Mouse (Mus musculus) T-helper 17 cell (primary cell): ENCODE data around the gene Krtap4-7.
"Not testable (repeated sequence)": the region's sequence is repeated elsewhere in the genome, so short reads cannot be mapped to it uniquely, and the experiment has no call there.

Experiments
- in situ Hi-C, 2 experiments: fragments of 300-600 bp; cut with MboI, MseI; formaldehyde crosslinking; loops; 1 replicate in 1 of 2; 2 replicates in 1 of 2; pipeline ENCODE4 v1.15.1; 2025; ENCODE audit warnings: high pct_unique_total_duplicates in 2 of 2

Gene Krtap4-7

GRCm38 (mm10) chr11:99597742-99598141 is 46.1 kb downstream of the Krtap4-7 start, which contains the start of gene Krtap9-3:
TSS of gene Krtap9-3 (minus strand) at chr11:99598105.
- in situ Hi-C loops = not testable (repeated sequence)
